8 mouse cellular contexts compared by ENCODE assay signal in the genomic region with DNA sequence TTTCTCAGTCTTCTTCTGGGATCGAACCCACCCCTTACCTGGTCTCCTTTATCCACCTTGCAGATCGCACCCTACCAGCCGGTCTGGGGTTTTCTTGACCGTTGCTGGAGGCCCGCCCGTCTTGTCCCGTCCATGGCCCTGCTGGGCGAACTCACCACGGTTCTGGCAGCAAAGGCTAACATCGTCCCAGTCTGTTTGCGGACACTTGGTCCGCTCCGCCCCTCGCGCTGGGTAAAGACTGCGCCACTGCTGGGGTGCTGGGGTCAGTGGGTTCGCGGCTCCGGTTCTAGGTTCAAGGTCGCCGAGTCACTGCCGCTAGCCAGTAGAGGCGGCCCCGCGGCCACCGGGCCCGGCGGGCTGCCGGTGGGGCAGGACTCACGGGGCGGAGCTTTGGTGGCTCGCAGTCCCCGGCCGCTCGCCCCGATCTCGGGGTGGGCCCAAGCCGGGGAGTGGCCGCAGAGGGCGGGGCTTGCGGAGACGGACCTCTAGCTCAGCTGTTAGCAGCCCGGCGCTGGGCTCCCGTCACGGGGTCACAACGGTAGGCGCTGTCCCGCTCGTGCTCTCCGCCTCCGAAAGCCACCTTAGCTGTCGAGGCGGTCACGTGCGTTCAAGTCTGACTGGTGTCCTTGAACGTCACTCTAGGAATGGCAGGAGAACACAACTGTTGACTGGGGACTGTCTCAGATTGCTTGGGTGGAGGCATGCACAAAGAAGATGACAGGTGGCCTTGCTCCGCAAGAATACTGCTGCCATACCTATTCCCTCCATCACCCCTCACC. TPM values are rescaled to one million over a fixed set of nuclear protein-coding genes. Genes with fewer than 3 reads are reported as not detected.
A peak's percentile ranks its signal among the peaks of the same experiment; 100 is the strongest.
DNase-seq lines count a peak whose midpoint lies in the region; ATAC-seq lines count a peak whose summit lies in the region.

Gene Crat, minus strand, starts transcription at position 657 of the 779 bp plus-strand sequence.

- DNase-seq in adrenal gland, adult (ENCODE audit: inconsistent age in 2 of 2, low spot score in 1 of 2), result peak; percentile 97 to 98
- DNase-seq in cerebellum, postnatal 4 days (ENCODE audit: low spot score in 2 of 2), result peak; percentile 73 to 82
- peak; percentile 97 for DNase-seq in gastrocnemius, adult 18-20 months (ENCODE audit: low spot score)
- peak; percentile 85 to 96 for DNase-seq in left cerebral cortex, adult 8-10 months (ENCODE audit: low spot score in 2 of 2)
- DNase-seq in right cerebral cortex, postnatal 10 days (ENCODE audit: low spot score in 2 of 2), result peak; percentile 94 to 96
- DNase-seq in yolk sac, embryonic 10.5 days (ENCODE audit: low spot score), result peak; percentile 92

- H3K9ac ChIP-seq in hindbrain, embryonic 15.5 days, result peak within 1 kb of the TSS; percentile 92

- peak within 1 kb of the TSS; percentile 98 for H3K27ac ChIP-seq in hindbrain, embryonic 15.5 days (replicated peaks)

- peak within 1 kb of the TSS; percentile 81 for H3K4me3 ChIP-seq in hindbrain, embryonic 15.5 days

- no peaks in the 10 kb centered on the region for H3K9me3 ChIP-seq in hindbrain, embryonic 15.5 days

- WGBS in hindbrain, embryonic 15.5 days, result under 1% methylated on average over 58 of the region's 58 CpGs

- no peaks in the 10 kb centered on the region for H3K27me3 ChIP-seq in hindbrain, embryonic 15.5 days

- ATAC-seq in hindbrain, embryonic 15.5 days (ENCODE audit: low FRiP score, low read depth), result peak; percentile 90
- ATAC-seq in megakaryocyte, adult 5-6 weeks (ENCODE audit: poor library complexity, severe bottlenecking), result peak; percentile 85

- peaks cover 8% of the 10 kb centered on the region for H3K36me3 ChIP-seq in hindbrain, embryonic 15.5 days

- peak within 1 kb of the TSS; percentile 60 for H3K4me2 ChIP-seq in hindbrain, embryonic 15.5 days

- peaks cover 60% of the 10 kb centered on the region for H3K4me1 ChIP-seq in hindbrain, embryonic 15.5 days (replicated peaks)

RNA-seq across cellular contexts. Expression of gene Crat, which starts in this region (rescaled TPM):
- total RNA-seq in gastrocnemius, adult 18-20 months (2021), result 100 to 1,000 TPM; 378 to 382 TPM
- polyA plus RNA-seq in hindbrain, embryonic 15.5 days (2015; fragmentation: Nextera tagmentation; extraction: Ambion mirVana), result 25.7 and 29.5 TPM in 2 replicates
- 10 to 100 TPM; 52.0 to 65.8 (median 62.6) TPM for total RNA-seq in left cerebral cortex, adult 8-10 months (2022)
- 26.2 and 29.6 TPM in 2 replicates for total RNA-seq in megakaryocyte, adult 5-6 weeks (2015)
- 13.9 and 14.2 TPM in 2 replicates for total RNA-seq in megakaryocyte, adult 5-6 weeks (2017)

Comparison
In these comparisons a context has a peak if more than half of its experiments do, and no peak if none do; other contexts are left out.
1. Peak in every context shown above with its lines: DNase-seq, ATAC-seq, H3K4me3 ChIP-seq and H3K27ac ChIP-seq.
2. RNA of gene Crat (total RNA-seq): 378 to 382 TPM in gastrocnemius, adult 18-20 months; 52.0 to 65.8 TPM in left cerebral cortex, adult 8-10 months and 13.9 to 29.6 TPM in megakaryocyte, adult 5-6 weeks; every median in the first group is over 4 times any median in the second.